Mouse (Mus musculus) ES-E14 (cell line): ENCODE measurements around the gene Cux1.

Experiments used
- ZC3H11A ChIP-seq: IDR thresholded peaks from 2 replicates; pipeline ENCODE4 v1.6.1; 2012; ENCODE audit warnings: low read depth, mild to moderate bottlenecking, inconsistent platforms, low read length, borderline replicate concordance
- ZNF384 ChIP-seq: IDR thresholded peaks from 2 replicates; pipeline ENCODE4 v1.6.1; 2012; ENCODE audit warnings: low read depth, low read length, inconsistent platforms

- TF ChIP-seq ZC3H11A (no peak), ZNF384 (no peak)
These were observed 173.7 kb downstream of the Cux1 start for GRCm38 (mm10) chr5:136393621-136394020.
